Mouse (Mus musculus) neural tube, embryonic 11.5 days (tissue): ENCODE measurements around the gene Gstm5. TPM values are rescaled to one million over a fixed set of nuclear protein-coding genes. Genes with fewer than 3 reads are reported as not detected.
A peak's percentile ranks its signal among the peaks of the same experiment; 100 is the strongest.

Source experiments
- ATAC-seq: fragments of 200-750 bp; cut with Nextera tagmentation; 2 replicates; pipeline ENCODE4 v1.8.0; 2017; ENCODE audit warnings: moderate number of reproducible peaks, mild to moderate bottlenecking, moderate TSS enrichment, moderate library complexity; ENCODE audit not compliant: insufficient read depth, low FRiP score, low TSS enrichment
- DNase-seq: peaks from one replicate; pipeline ENCODE4 v3.0.0-alpha.2; 2015; ENCODE audit warnings: low spot score
- H3K27ac ChIP-seq: fragments of 300-500 bp; sonication (generic); 2 replicates; pipeline ENCODE4 v1.5.1; 2014; ENCODE audit warnings: low read depth, mild to moderate bottlenecking, low read length
- H3K27me3 ChIP-seq: fragments of 300-500 bp; sonication (generic); 2 replicates; pipeline ENCODE4 v1.6.1; 2014; ENCODE audit warnings: mild to moderate bottlenecking, low read length, mixed read lengths; ENCODE audit not compliant: control insufficient read depth, insufficient read depth
- H3K36me3 ChIP-seq: fragments of 300-500 bp; sonication (generic); 2 replicates; pipeline ENCODE4 v1.6.1; 2014; ENCODE audit warnings: mild to moderate bottlenecking, low read length, moderate library complexity, mixed read lengths; ENCODE audit not compliant: control insufficient read depth, insufficient read depth
- H3K4me1 ChIP-seq: fragments of 300-500 bp; sonication (generic); 2 replicates; pipeline ENCODE4 v1.6.1; 2014; ENCODE audit warnings: low read length, mixed read lengths; ENCODE audit not compliant: control insufficient read depth, insufficient read depth
- H3K4me2 ChIP-seq: fragments of 300-500 bp; sonication (generic); 2 replicates; pipeline ENCODE4 v1.6.1; 2014; ENCODE audit warnings: low read depth, mild to moderate bottlenecking, moderate library complexity
- H3K4me3 ChIP-seq: fragments of 300-500 bp; sonication (generic); 2 replicates; pipeline ENCODE4 v1.5.1; 2014; ENCODE audit warnings: low read depth, low read length
- H3K9ac ChIP-seq: fragments of 300-500 bp; sonication (generic); 2 replicates; pipeline ENCODE4 v1.6.1; 2014; ENCODE audit warnings: mild to moderate bottlenecking, low read length
- H3K9me3 ChIP-seq: fragments of 300-500 bp; sonication (generic); 2 replicates; pipeline ENCODE4 v1.6.1; 2016; ENCODE audit warnings: low read length; ENCODE audit not compliant: control insufficient read depth
- WGBS: fragments of 180-500 bp; shearing (Covaris S2); extraction: QIAGEN DNeasy Blood & Tissue Kit; methylation state at CpG from one replicate; pipeline ENCODE4 v1.1.7; 2014; 5-methylcytosine and 5-hydroxymethylcytosine counted together
- polyA plus RNA-seq: library from polyadenylated mRNA; unstranded; fragments of >200 nt; fragmentation: Nextera tagmentation; extraction: Ambion mirVana; gene quantifications from 2 replicates; pipeline ENCODE4 v1.2.1, GENCODE M21; 2014

Gstm5 gene
- polyA plus RNA-seq, result 210 and 222 TPM in 2 replicates

DNA sequence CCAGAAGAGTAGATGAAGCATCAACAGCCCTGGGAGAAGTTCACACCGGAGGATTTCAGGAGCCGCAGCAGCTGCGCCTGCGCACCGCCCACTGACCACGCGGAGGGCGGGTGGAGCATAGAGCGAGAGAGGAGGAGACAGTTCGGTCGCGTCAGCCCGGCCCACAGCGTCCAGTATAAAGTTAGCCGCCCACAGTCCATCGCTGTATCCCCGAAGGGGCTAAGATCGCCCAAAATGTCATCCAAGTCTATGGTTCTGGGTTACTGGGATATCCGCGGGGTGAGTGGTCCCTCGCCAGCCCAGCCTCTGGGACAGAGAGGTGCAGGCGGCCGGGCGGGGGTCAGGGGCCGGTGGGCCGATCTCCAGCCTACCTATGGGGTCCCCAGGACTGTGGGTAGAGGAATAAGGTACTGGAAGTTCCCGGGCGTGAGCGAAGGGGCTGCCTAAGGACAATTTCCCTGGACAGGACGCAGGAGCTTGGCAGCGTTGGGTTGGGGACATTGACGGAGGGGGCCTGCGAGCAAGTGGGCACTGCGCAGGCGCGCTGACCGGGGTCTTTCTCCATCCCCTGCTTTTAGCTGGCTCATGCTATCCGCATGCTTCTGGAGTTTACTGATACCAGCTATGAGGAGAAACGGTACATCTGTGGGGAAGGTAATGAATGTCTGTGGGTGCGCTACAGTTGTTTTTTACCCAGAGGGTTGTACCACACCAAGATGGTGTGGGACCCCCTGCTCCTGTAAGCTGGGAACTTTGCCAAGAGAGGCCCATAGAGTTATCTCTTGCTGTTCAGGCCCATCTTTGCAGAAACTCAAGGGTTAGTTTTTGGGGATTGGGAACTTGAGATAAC, at the start of gene Gstm5:
Gstm5 (plus strand) TSS at position 102 of the 850 bp plus-strand sequence.
- Histone ChIP-seq H3K9ac (peak within 1 kb of the TSS; percentile 88), H3K27me3 (no peaks in the 10 kb centered on the region), H3K4me3 (peak within 1 kb of the TSS; percentile 73), H3K4me1 (peaks cover 6% of the 10 kb centered on the region; the same call in 1 of the 2 replicates), H3K36me3 (no peaks in the 10 kb centered on the region), H3K4me2 (peak within 1 kb of the TSS; percentile 80), H3K27ac (no peak within 1 kb of the TSS), H3K9me3 (no peaks in the 10 kb centered on the region)
- WGBS, result 7% methylated on average over 40 of the region's 40 CpGs
- DNase-seq (peak; percentile 87), ATAC-seq (peak; percentile 93)

DNA sequence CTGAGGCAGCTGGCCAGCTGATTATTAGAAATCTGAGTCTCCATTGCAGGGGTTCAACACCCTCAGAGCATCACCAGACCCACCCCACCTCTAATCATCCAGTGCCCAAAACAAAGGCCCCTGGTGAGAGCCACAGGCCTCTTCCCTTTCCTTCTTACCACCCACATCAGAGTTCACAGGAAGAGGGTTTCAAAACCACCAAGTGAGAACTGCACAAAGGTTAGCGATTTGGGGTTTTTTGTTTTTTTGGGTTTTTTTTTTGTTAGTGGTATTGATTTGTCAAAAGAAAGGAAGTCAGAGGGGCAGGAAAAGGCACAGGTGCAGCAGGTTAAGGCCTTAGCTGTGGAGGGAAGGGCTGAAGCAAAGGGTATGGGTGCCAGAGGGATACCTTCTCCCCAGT, 49.4 kb upstream of the Gstm5 start:
- Histone ChIP-seq H3K4me3 (no peak overlapping the region), H3K4me2 (no peak overlapping the region), H3K27me3 (no peaks in the 10 kb centered on the region), H3K27ac (no peak overlapping the region), H3K36me3 (no peaks in the 10 kb centered on the region), H3K4me1 (peaks cover 11% of the 10 kb centered on the region; the same call in 1 of the 2 replicates), H3K9me3 (no peaks in the 10 kb centered on the region), H3K9ac (no peak overlapping the region)
- no peak for DNase-seq
- no peak for ATAC-seq
- 83% methylated on average over 1 of the region's 1 CpGs for WGBS

DNA sequence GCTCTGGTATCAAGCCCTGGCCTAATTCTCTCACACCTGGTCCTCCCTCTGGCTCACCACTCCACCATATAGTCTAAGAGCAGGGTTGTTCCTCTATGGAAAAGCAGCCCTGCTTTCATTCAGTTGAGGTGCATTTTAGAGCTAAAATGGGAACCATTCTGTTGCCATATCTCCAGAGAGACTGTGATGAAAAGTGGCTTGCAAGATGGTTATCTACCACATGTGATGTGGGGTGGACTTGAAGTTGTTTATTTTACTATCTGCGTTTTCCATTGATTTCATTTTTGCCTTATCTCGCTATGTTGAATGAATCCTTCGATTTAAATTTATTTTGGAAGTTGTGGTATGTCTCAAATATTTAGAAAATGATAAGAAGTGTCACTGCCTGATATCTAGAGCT, 48.8 kb upstream of the Gstm5 start:
- no peak for ATAC-seq
- no peak for DNase-seq

DNA sequence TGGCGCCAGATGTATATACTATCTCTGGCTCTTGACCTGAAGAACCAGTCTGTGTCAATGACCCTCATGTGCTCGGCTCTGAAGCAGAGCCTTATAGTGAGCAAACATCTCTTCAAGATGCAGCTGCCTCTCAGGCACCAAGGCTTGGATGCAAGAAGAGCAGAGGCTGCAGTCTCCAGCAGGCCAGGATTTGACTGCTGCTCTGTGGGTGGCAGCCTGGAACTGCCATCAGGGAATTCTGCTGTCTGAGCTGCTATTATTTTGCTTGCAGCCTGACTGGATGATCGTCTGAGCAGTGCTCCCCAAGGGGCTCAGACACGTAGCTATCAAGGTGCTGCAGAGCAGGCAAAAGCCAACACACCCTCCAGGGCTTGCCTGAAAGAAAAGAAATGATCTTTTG, 47.5 kb upstream of the Gstm5 start:
- 34% methylated on average over 4 of the region's 4 CpGs for WGBS

More for the DNA sequence above, 48.8 kb upstream of the Gstm5 start:
- Histone ChIP-seq H3K27ac (no peak overlapping the region), H3K9me3 (no peaks in the 10 kb centered on the region), H3K9ac (no peak overlapping the region), H3K4me3 (no peak overlapping the region), H3K4me2 (no peak overlapping the region), H3K36me3 (no peaks in the 10 kb centered on the region), H3K27me3 (no peaks in the 10 kb centered on the region), H3K4me1 (peaks cover 11% of the 10 kb centered on the region; the same call in 1 of the 2 replicates)
- 90% methylated on average over 3 of the region's 3 CpGs for WGBS

DNA sequence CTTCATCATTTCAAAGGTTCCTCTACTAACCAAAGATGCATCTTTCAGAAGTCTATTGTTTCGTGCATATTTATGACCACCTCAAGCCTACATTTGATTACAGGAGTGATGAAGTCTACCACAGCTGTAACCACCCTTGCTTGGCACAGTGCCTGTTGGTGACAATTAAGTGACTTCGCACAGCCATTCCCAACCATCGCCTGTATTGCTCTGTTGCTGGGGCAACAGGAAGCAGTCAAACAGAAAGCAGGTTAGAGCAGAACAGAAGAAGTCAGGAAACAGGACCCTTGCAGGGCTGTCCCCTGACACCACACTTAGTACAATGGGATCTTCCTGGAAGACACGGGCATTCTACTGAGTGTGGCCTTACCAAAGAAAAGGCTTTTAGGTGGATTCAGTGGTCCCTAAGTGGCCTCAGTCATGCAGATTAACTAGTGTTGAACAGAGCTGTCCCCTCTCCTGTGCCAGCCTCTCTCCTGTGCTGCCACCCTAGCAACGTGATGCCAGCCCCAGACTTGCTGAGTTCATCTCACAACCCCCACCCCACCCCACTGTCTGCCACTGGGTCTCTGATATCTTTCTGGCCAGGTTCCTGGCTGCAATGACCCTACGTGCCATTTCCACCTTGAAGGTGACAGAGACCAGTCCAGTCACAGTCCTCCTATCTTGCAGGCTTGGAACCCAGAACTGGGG, 46.5 kb upstream of the Gstm5 start:
- ATAC-seq, result no peak
- no peaks in the 10 kb centered on the region for H3K36me3 ChIP-seq
- H3K27ac ChIP-seq, result no peak overlapping the region
- H3K4me1 ChIP-seq, result peaks cover 11% of the 10 kb centered on the region; the same call in 1 of the 2 replicates
- H3K9me3 ChIP-seq, result no peaks in the 10 kb centered on the region
- DNase-seq, result no peak
- H3K27me3 ChIP-seq, result no peaks in the 10 kb centered on the region
- no peak overlapping the region for H3K4me2 ChIP-seq
- 60% methylated on average over 6 of the region's 6 CpGs for WGBS
- H3K9ac ChIP-seq, result no peak overlapping the region
- H3K4me3 ChIP-seq, result no peak overlapping the region

More for the DNA sequence above, 47.5 kb upstream of the Gstm5 start:
- Histone ChIP-seq H3K4me3 (no peak overlapping the region), H3K9me3 (no peaks in the 10 kb centered on the region), H3K27me3 (no peaks in the 10 kb centered on the region), H3K9ac (no peak overlapping the region), H3K4me2 (no peak overlapping the region), H3K27ac (no peak overlapping the region), H3K36me3 (no peaks in the 10 kb centered on the region), H3K4me1 (peaks cover 11% of the 10 kb centered on the region; the same call in 1 of the 2 replicates)
- DNase-seq, result no peak
- ATAC-seq, result no peak

DNA sequence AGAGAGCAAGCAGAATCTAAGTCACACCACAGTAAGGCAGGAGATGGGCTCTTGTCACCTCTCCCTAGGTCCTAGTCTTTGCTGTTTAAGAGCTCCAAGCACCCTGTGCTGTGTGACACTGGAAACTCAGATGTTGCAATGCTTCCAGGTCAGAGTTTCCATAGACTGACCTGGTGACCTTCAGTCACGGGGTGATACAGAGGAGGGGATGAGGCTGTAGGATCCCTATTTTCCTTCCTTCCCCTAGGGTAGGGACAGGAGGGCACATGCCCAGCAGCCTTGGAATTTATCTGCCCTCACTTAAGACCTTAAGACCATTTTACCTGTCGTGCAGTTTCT, 46.0 kb upstream of the Gstm5 start:
- Histone ChIP-seq H3K9me3 (no peaks in the 10 kb centered on the region), H3K4me1 (peaks cover 11% of the 10 kb centered on the region; the same call in 1 of the 2 replicates), H3K4me3 (no peak overlapping the region), H3K36me3 (no peaks in the 10 kb centered on the region), H3K27ac (no peak overlapping the region), H3K9ac (no peak overlapping the region), H3K4me2 (no peak overlapping the region), H3K27me3 (no peaks in the 10 kb centered on the region)
- WGBS, result 70% methylated on average over 2 of the region's 2 CpGs
- ATAC-seq, result no peak
- DNase-seq, result no peak

DNA sequence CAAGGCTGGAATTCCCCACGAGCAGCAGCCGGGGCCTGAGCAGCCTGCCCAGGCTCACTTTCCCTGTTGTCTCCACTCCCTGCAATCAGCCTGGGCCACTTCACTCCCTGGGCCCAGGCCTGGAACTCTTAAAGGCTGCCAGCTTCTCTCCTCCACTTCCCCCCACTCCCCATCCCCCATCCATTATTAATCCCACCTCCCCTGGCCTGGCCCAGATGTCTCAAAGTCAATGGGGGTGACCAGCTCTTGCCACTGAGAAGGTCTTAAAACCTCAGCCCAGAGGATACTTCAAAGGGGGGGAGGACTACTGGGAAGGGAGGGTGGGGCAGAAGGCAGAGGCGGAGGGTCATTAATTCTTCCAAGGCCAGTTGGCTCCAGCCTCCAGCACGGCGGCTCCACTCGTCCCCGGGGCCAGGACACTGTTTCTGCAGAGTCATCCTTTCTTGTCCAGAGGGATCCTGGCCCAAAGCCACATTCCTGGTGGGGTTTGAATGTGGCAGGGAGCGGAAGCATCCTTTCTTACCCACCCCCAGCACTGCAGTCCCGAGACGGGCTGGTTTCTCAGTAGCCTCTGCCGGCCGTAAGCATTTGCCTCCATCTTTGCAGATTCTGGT, 45.1 kb upstream of the Gstm5 start:
- 8% methylated on average over 12 of the region's 12 CpGs for WGBS
- Histone ChIP-seq H3K9ac (peak overlapping the region; percentile 44), H3K4me2 (peak overlapping the region; percentile 32), H3K36me3 (no peaks in the 10 kb centered on the region), H3K9me3 (no peaks in the 10 kb centered on the region), H3K4me3 (no peak overlapping the region), H3K27ac (peak overlapping the region; percentile 9), H3K4me1 (peaks cover 11% of the 10 kb centered on the region; the same call in 1 of the 2 replicates), H3K27me3 (no peaks in the 10 kb centered on the region)
- DNase-seq (peak; percentile 64), ATAC-seq (peak; percentile 36; the same call in 1 of the 2 replicates)

DNA sequence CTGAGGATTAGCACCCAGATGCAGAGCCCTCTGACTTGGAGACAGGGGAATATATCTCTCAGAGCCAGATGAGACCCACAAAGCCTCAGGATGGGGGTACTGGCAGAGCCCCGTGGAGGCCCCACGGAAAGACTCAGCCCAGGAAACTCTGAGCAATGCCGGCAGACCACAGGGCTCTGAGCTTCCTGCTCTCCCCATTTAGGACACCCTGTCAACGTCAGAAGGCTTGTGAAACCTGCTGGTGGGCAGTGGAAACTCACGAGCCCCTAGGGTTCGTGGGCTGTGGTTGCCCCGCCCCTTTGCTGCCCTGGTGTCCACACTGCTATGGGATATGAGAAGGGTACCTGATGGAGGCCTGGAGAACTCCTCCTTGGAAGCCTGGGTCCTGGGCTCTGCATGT, 42.8 kb upstream of the Gstm5 start:
- Histone ChIP-seq H3K4me3 (no peak overlapping the region), H3K27me3 (no peaks in the 10 kb centered on the region), H3K4me1 (peaks cover 11% of the 10 kb centered on the region; the same call in 1 of the 2 replicates), H3K4me2 (no peak overlapping the region), H3K9ac (no peak overlapping the region), H3K9me3 (no peaks in the 10 kb centered on the region), H3K36me3 (no peaks in the 10 kb centered on the region), H3K27ac (no peak overlapping the region)
- DNase-seq (no peak), ATAC-seq (no peak)
- WGBS, result 60% methylated on average over 7 of the region's 7 CpGs
